Comparison of ENCODE assay signal across 27 mouse cellular contexts in the genomic region with DNA sequence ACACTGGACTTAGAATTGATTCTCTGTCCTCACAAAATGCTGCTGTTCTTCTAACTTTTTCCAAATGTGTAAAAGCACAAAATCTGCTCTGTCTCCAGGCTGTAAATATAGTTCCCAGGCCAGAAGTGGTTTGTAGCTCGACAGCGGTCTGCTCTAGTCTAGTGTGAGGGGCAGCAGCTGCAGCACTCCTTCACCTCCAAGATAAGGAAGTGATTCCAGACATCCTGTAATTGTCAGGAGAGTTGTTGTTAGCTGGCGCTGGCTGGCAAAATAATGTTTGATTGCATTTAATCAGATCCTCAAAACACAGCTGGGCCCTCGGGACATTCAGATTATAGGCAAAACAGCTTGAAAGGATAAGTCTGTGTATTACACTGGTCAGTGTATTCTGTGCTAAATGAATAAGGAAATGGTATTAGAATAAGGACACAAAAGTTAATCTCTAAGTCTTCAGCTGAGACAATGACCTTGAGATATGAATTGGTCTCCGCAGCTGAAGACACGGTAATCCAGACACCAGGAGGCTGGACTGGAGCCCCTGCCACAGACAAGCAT.
DNase-seq lines count a peak whose midpoint lies in the region; ATAC-seq and TF ChIP-seq lines count a peak whose summit lies in the region.
"Had no signal": no experiment of that assay in that cellular context is flagged by ENCODE, and none has a peak within 500 bp of the region (broad histone marks: within the 10 kb centered on the region; RNA-seq: fewer than 3 reads in every experiment).

No protein-coding gene starts in this region.

- peaks cover 17% of the 10 kb centered on the region for H3K4me1 ChIP-seq in heart, embryonic 13.5 days
- H3K4me1 ChIP-seq in lung, embryonic 14.5 days (ENCODE audit: insufficient read depth) = no peaks in the 10 kb centered on the region
- H3K4me1 ChIP-seq in embryonic facial prominence, embryonic 14.5 days (ENCODE audit: control insufficient read depth, insufficient read depth, low read length) = no peaks in the 10 kb centered on the region
- H3K4me1 ChIP-seq in hindbrain, postnatal 0 days (ENCODE audit: insufficient read depth, low read length) = no peaks in the 10 kb centered on the region
- H3K4me1 ChIP-seq: hindbrain, embryonic 12.5 days; limb, embryonic 15.5 days; lung, embryonic 15.5 days; midbrain, embryonic 10.5 days; stomach, embryonic 15.5 days had no signal

- no peaks in the 10 kb centered on the region for H3K36me3 ChIP-seq in heart, embryonic 13.5 days
- H3K36me3 ChIP-seq in lung, embryonic 14.5 days (ENCODE audit: insufficient read depth) = no peaks in the 10 kb centered on the region
- no peaks in the 10 kb centered on the region for H3K36me3 ChIP-seq in embryonic facial prominence, embryonic 14.5 days (ENCODE audit: control insufficient read depth, insufficient read depth, low read length)
- no peaks in the 10 kb centered on the region for H3K36me3 ChIP-seq in hindbrain, postnatal 0 days (ENCODE audit: insufficient read depth, low read length)
- H3K36me3 ChIP-seq: G1E; hindbrain, embryonic 12.5 days; limb, embryonic 15.5 days; lung, embryonic 15.5 days; midbrain, embryonic 10.5 days; neural tube, embryonic 15.5 days; stomach, embryonic 15.5 days had no signal

- peak overlapping the region; percentile 5; the same call in 1 of the 2 replicates for H3K27ac ChIP-seq in heart, embryonic 13.5 days (replicated peaks)
- no peak overlapping the region for H3K27ac ChIP-seq in lung, embryonic 14.5 days (ENCODE audit: low read depth)
- no peak overlapping the region for H3K27ac ChIP-seq in embryonic facial prominence, embryonic 14.5 days (replicated peaks; ENCODE audit: low read depth, low read length)
- H3K27ac ChIP-seq in hindbrain, postnatal 0 days = no peak overlapping the region
- H3K27ac ChIP-seq: hindbrain, embryonic 12.5 days; limb, embryonic 15.5 days; liver, embryonic 14.5 days; lung, embryonic 15.5 days; midbrain, embryonic 10.5 days; neural tube, embryonic 15.5 days; stomach, embryonic 15.5 days had no signal

- no peak; the same call in 1 of the 2 replicates for ATAC-seq in heart, embryonic 13.5 days (ENCODE audit: extremely low read depth, insufficient number of reproducible peaks, low FRiP score, low TSS enrichment)
- peak; percentile 56 for ATAC-seq in lung, embryonic 14.5 days (ENCODE audit: insufficient read depth)
- ATAC-seq in embryonic facial prominence, embryonic 14.5 days (ENCODE audit: low read depth) = no peak; the same call in 1 of the 2 replicates
- ATAC-seq in hindbrain, postnatal 0 days = no peak
- ATAC-seq: forebrain, embryonic 16.5 days; Patski had no signal

- 11% methylated on average over 6 of the region's 6 CpGs for WGBS in heart, embryonic 13.5 days
- WGBS in lung, embryonic 14.5 days = 38% methylated on average over 6 of the region's 6 CpGs
- WGBS in embryonic facial prominence, embryonic 14.5 days = 39% methylated on average over 6 of the region's 6 CpGs
- WGBS in hindbrain, postnatal 0 days = 72% methylated on average over 6 of the region's 6 CpGs

- no peak for DNase-seq in heart, postnatal 25 days (ENCODE audit: low spot score)
- peak; percentile 21 for DNase-seq in lung, embryonic 14.5 days
- no peak for DNase-seq in lung, postnatal 14 days
- peak; percentile 18 for DNase-seq in embryonic facial prominence, embryonic 14.5 days (ENCODE audit: low spot score)
- peak; percentile 13 for DNase-seq in heart, postnatal 4 days
- no peak for DNase-seq in hindbrain, postnatal 0 days (ENCODE audit: low spot score)
- DNase-seq: adrenal gland, adult 2 months; B cell, adult 2 months; cerebellum, adult 18-20 months; cerebellum, postnatal 14 days; embryo, embryonic 11 days; gastrocnemius, postnatal 10 days; kidney, adult 2 months; left cerebral cortex, postnatal 4 days; thymus, postnatal 36 days had no signal

- H3K4me3 ChIP-seq in heart, embryonic 13.5 days = no peak overlapping the region
- H3K4me3 ChIP-seq in lung, embryonic 14.5 days (ENCODE audit: low read depth, low read length) = no peak overlapping the region
- no peak overlapping the region for H3K4me3 ChIP-seq in embryonic facial prominence, embryonic 14.5 days (ENCODE audit: low read depth, low read length)
- H3K4me3 ChIP-seq in hindbrain, postnatal 0 days (ENCODE audit: low read length) = no peak overlapping the region
- H3K4me3 ChIP-seq: hindbrain, embryonic 12.5 days; limb, embryonic 15.5 days; lung, embryonic 15.5 days; midbrain, embryonic 10.5 days; neural tube, embryonic 15.5 days; stomach, embryonic 15.5 days had no signal

- H3K9ac ChIP-seq in heart, embryonic 13.5 days = no peak overlapping the region
- H3K9ac ChIP-seq in lung, embryonic 14.5 days = no peak overlapping the region
- no peak overlapping the region for H3K9ac ChIP-seq in embryonic facial prominence, embryonic 14.5 days (ENCODE audit: low read depth, low read length)
- no peak overlapping the region for H3K9ac ChIP-seq in hindbrain, postnatal 0 days (replicated peaks; ENCODE audit: low read length)
- H3K9ac ChIP-seq: hindbrain, embryonic 12.5 days; limb, embryonic 15.5 days; liver, embryonic 14.5 days; lung, embryonic 15.5 days; neural tube, embryonic 15.5 days; stomach, embryonic 15.5 days had no signal

- intact Hi-C loops in heart, postnatal 25 days (cut with DNase I) = no loop called here

- TF ChIP-seq CTCF in lung, embryonic 14.5 days (IDR thresholded peaks at IDR 0.05; ENCODE audit: low read depth) = no peak
- TF ChIP-seq CTCF in hindbrain, postnatal 0 days (IDR thresholded peaks at IDR 0.05; ENCODE audit: low read depth) = no peak

- no peak overlapping the region for H3K4me2 ChIP-seq in heart, embryonic 13.5 days
- H3K4me2 ChIP-seq in lung, embryonic 14.5 days = no peak overlapping the region
- no peak overlapping the region for H3K4me2 ChIP-seq in embryonic facial prominence, embryonic 14.5 days (ENCODE audit: low read depth, low read length)
- H3K4me2 ChIP-seq in hindbrain, postnatal 0 days (ENCODE audit: low read depth, low read length) = no peak overlapping the region
- H3K4me2 ChIP-seq: hindbrain, embryonic 12.5 days; limb, embryonic 15.5 days; lung, embryonic 15.5 days; neural tube, embryonic 15.5 days; stomach, embryonic 15.5 days had no signal

- no peaks in the 10 kb centered on the region for H3K9me3 ChIP-seq in heart, embryonic 13.5 days
- no peaks in the 10 kb centered on the region for H3K9me3 ChIP-seq in lung, embryonic 14.5 days (ENCODE audit: low read depth, low read length)
- H3K9me3 ChIP-seq in embryonic facial prominence, embryonic 14.5 days (ENCODE audit: control insufficient read depth, low read length) = no peaks in the 10 kb centered on the region
- no peaks in the 10 kb centered on the region for H3K9me3 ChIP-seq in hindbrain, postnatal 0 days (ENCODE audit: low read length)
- H3K9me3 ChIP-seq: G1E; hindbrain, embryonic 12.5 days; limb, embryonic 15.5 days; lung, embryonic 15.5 days; midbrain, embryonic 10.5 days; neural tube, embryonic 15.5 days; stomach, embryonic 15.5 days had no signal

- H3K27me3 ChIP-seq in heart, embryonic 13.5 days (replicated peaks) = no peaks in the 10 kb centered on the region
- no peaks in the 10 kb centered on the region for H3K27me3 ChIP-seq in lung, embryonic 14.5 days (ENCODE audit: insufficient read depth, low read length)
- H3K27me3 ChIP-seq in embryonic facial prominence, embryonic 14.5 days (replicated peaks; ENCODE audit: control insufficient read depth, insufficient read depth, low read length) = no peaks in the 10 kb centered on the region
- no peaks in the 10 kb centered on the region for H3K27me3 ChIP-seq in hindbrain, postnatal 0 days (ENCODE audit: insufficient read depth, low read length)
- H3K27me3 ChIP-seq: CH12.LX; hindbrain, embryonic 12.5 days; limb, embryonic 15.5 days; lung, embryonic 15.5 days; neural tube, embryonic 15.5 days; stomach, embryonic 15.5 days had no signal

Comparison
In these comparisons a context has a peak if more than half of its experiments do, and no peak if none do; other contexts are left out.
1. DNase-seq: peak in lung, embryonic 14.5 days (single experiment), embryonic facial prominence, embryonic 14.5 days (single experiment) and heart, postnatal 4 days (single experiment); none in heart, postnatal 25 days (single experiment), lung, postnatal 14 days (single experiment) and hindbrain, postnatal 0 days (single experiment).